Mouse (Mus musculus): ENCODE data around the gene Klk1b8. TPM values are rescaled to one million over a fixed set of nuclear protein-coding genes. Genes with fewer than 3 reads are reported as not detected.
"Not testable (repeated sequence)": the region's sequence is repeated elsewhere in the genome, so short reads cannot be mapped to it uniquely, and the experiment has no call there.

Gene Klk1b8
- total RNA-seq, 2 experiments from 2014 or later = not detected

- intact Hi-C loops (cut with DNase I); DNase-seq: not testable (repeated sequence)
These were observed 44.4 kb downstream of the Klk1b8 start for GRCm38 (mm10) chr7:43994821-43995220.

DNA sequence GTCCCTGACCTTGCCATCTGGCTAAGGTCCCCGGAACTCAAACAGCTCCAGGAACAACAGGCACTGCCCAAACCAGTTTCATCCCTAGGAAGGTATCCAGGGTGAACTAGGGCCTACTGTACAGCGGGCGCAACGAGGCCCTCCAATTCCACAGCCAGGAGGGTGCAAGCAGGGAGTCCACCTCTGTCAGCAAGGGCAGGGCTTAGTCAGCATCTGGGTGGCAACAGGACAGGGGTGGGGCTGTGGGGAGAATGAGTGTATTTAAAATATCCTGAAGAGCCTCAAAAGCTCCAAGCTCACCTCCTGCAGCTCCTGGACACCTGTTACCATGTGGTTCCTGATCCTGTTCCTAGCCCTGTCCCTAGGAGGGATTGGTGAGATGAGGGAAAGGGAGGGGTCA lies 45.1 kb downstream of the Klk1b8 start, which contains the start of gene Klk1b11:
Klk1b11 (plus strand) TSS at position 301 of the 400 bp plus-strand sequence.
- intact Hi-C loops (cut with DNase I); DNase-seq: not testable (repeated sequence)

Other genes with a start within 250 kb of the Klk1b8 start
- gene Klk13, start 238.1 kb upstream of the Klk1b8 start, total RNA-seq (2021) = not detected
- not detected for gene Klk12, start 181.8 kb upstream of the Klk1b8 start, total RNA-seq (2021)
- under 1 TPM in 1 of 2 experiments, not detected in 1; 0.17 TPM for gene Klk11, start 176.1 kb upstream of the Klk1b8 start, total RNA-seq (2021)
- under 1 TPM; 0.22 to 0.33 TPM for gene Klk10, start 169.6 kb upstream of the Klk1b8 start, total RNA-seq (2021)
- gene Klk9, start 158.8 kb upstream of the Klk1b8 start, total RNA-seq (2021) = not detected
- 10 to 100 TPM; 10.6 to 14.2 TPM for gene Klk8, start 153.1 kb upstream of the Klk1b8 start, total RNA-seq (2021)
- under 1 TPM; 0.19 to 0.20 TPM for gene Klk7, start 139.4 kb upstream of the Klk1b8 start, total RNA-seq (2021)
- gene Klk6, start 126.2 kb upstream of the Klk1b8 start, total RNA-seq (2021) = not detected
- not detected for gene Klk5, start 108.7 kb upstream of the Klk1b8 start, total RNA-seq (2021)
- gene Klk4, start 69.5 kb upstream of the Klk1b8 start, total RNA-seq (2021) = not detected
- not detected for gene Klk15, start 16.9 kb upstream of the Klk1b8 start, total RNA-seq (2021)
- gene Klk1b1, start 16.1 kb downstream of the Klk1b8 start, total RNA-seq (2021) = not detected
- gene Klk1b9, start 25.4 kb downstream of the Klk1b8 start, total RNA-seq (2021) = not detected
- not detected for gene Klk1b11, start 45.2 kb downstream of the Klk1b8 start, total RNA-seq (2021)
- not detected for gene Klk1b26, start 61.5 kb downstream of the Klk1b8 start, total RNA-seq (2021)
- not detected for gene Klk1b27, start 101.6 kb downstream of the Klk1b8 start, total RNA-seq (2021)
- gene Klk1b21, start 151.7 kb downstream of the Klk1b8 start, total RNA-seq (2021) = not detected
- not detected for gene Klk1b22, start 162.0 kb downstream of the Klk1b8 start, total RNA-seq (2021)
- not detected for gene Klk1b16, start 186.1 kb downstream of the Klk1b8 start, total RNA-seq (2021)
- gene Klk1b24, start 237.6 kb downstream of the Klk1b8 start, total RNA-seq (2021) = not detected
- gene Klk1b3, start 247.5 kb downstream of the Klk1b8 start, total RNA-seq (2021) = not detected